Mouse (Mus musculus): ENCODE data around the gene Olfr961. TPM values are rescaled to one million over a fixed set of nuclear protein-coding genes. Genes with fewer than 3 reads are reported as not detected.

Olfr961 gene
- polyA plus RNA-seq, 1 experiment from 2014 or later, result not detected

- Histone ChIP-seq H3K27me3 (replicated peaks; ENCODE audit: control insufficient read depth, insufficient read depth, low read length) (no peaks in the 10 kb centered on the region), H3K36me3 (ENCODE audit: control insufficient read depth, insufficient read depth) (no peaks in the 10 kb centered on the region), H3K27ac (ENCODE audit: low read depth, low read length) (no peak overlapping the region), H3K9me3 (ENCODE audit: control insufficient read depth) (no peaks in the 10 kb centered on the region), H3K4me1 (replicated peaks; ENCODE audit: control insufficient read depth, insufficient read depth, low read length) (no peaks in the 10 kb centered on the region), H3K4me3 (ENCODE audit: low read depth, low read length) (no peak overlapping the region), H3K4me2 (replicated peaks; ENCODE audit: low read depth) (no peak overlapping the region), H3K9ac (ENCODE audit: low read depth, low read length) (no peak overlapping the region)
- ATAC-seq, result no peak
- 57% methylated on average over 1 of the region's 1 CpGs for WGBS
- TF ChIP-seq CTCF (IDR thresholded peaks at IDR 0.05; ENCODE audit: low read depth), result peak; percentile 63
Measured at GRCm38 (mm10) chr9:39611953-39612352, 32.9 kb upstream of the Olfr961 start.

GRCm38 (mm10) chr9:39621073-39621472 is 23.8 kb upstream of the Olfr961 start, which contains the start of gene Olfr960:
Olfr960 (plus strand) TSS chr9:39621373.
- no peaks in the 10 kb centered on the region for H3K4me1 ChIP-seq (replicated peaks; ENCODE audit: control insufficient read depth, insufficient read depth, low read length)
- H3K36me3 ChIP-seq (ENCODE audit: control insufficient read depth, insufficient read depth), result no peaks in the 10 kb centered on the region
- H3K9ac ChIP-seq (ENCODE audit: low read depth, low read length), result no peak within 1 kb of the TSS
- no peak within 1 kb of the TSS for H3K4me3 ChIP-seq (ENCODE audit: low read depth, low read length)
- WGBS, result 84% methylated on average over 1 of the region's 1 CpGs
- H3K9me3 ChIP-seq (ENCODE audit: control insufficient read depth), result no peaks in the 10 kb centered on the region
- ATAC-seq, result no peak
- no peak within 1 kb of the TSS for H3K27ac ChIP-seq (ENCODE audit: low read depth, low read length)
- TF ChIP-seq CTCF (IDR thresholded peaks at IDR 0.05; ENCODE audit: low read depth), result no peak
- H3K4me2 ChIP-seq (replicated peaks; ENCODE audit: low read depth), result no peak within 1 kb of the TSS
- H3K27me3 ChIP-seq (replicated peaks; ENCODE audit: control insufficient read depth, insufficient read depth, low read length), result no peaks in the 10 kb centered on the region

GRCm38 (mm10) chr9:39623783-39624182 is 21.1 kb upstream of the Olfr961 start:
- no peak for ATAC-seq
- 87% methylated on average over 3 of the region's 3 CpGs for WGBS
- H3K9ac ChIP-seq (ENCODE audit: low read depth, low read length), result no peak overlapping the region
- no peaks in the 10 kb centered on the region for H3K4me1 ChIP-seq (replicated peaks; ENCODE audit: control insufficient read depth, insufficient read depth, low read length)
- H3K27me3 ChIP-seq (replicated peaks; ENCODE audit: control insufficient read depth, insufficient read depth, low read length), result no peaks in the 10 kb centered on the region
- no peak overlapping the region for H3K4me2 ChIP-seq (replicated peaks; ENCODE audit: low read depth)
- no peaks in the 10 kb centered on the region for H3K9me3 ChIP-seq (ENCODE audit: control insufficient read depth)
- H3K27ac ChIP-seq (ENCODE audit: low read depth, low read length), result no peak overlapping the region
- no peak for TF ChIP-seq CTCF (IDR thresholded peaks at IDR 0.05; ENCODE audit: low read depth)
- H3K36me3 ChIP-seq (ENCODE audit: control insufficient read depth, insufficient read depth), result no peaks in the 10 kb centered on the region
- H3K4me3 ChIP-seq (ENCODE audit: low read depth, low read length), result no peak overlapping the region

GRCm38 (mm10) chr9:39624711-39625110 is 20.2 kb upstream of the Olfr961 start:
- ATAC-seq, result no peak; the same call in 1 of the 2 replicates
- Histone ChIP-seq H3K4me2 (replicated peaks; ENCODE audit: low read depth) (no peak overlapping the region), H3K36me3 (ENCODE audit: control insufficient read depth, insufficient read depth) (no peaks in the 10 kb centered on the region), H3K27ac (ENCODE audit: low read depth, low read length) (no peak overlapping the region), H3K4me3 (ENCODE audit: low read depth, low read length) (no peak overlapping the region), H3K9me3 (ENCODE audit: control insufficient read depth) (no peaks in the 10 kb centered on the region), H3K9ac (ENCODE audit: low read depth, low read length) (no peak overlapping the region), H3K27me3 (replicated peaks; ENCODE audit: control insufficient read depth, insufficient read depth, low read length) (no peaks in the 10 kb centered on the region), H3K4me1 (replicated peaks; ENCODE audit: control insufficient read depth, insufficient read depth, low read length) (no peaks in the 10 kb centered on the region)
- no peak for TF ChIP-seq CTCF (IDR thresholded peaks at IDR 0.05; ENCODE audit: low read depth)
- 17% methylated on average over 2 of the region's 2 CpGs for WGBS

GRCm38 (mm10) chr9:39629069-39629468 is 15.8 kb upstream of the Olfr961 start:
- Histone ChIP-seq H3K4me1 (replicated peaks; ENCODE audit: control insufficient read depth, insufficient read depth, low read length) (no peaks in the 10 kb centered on the region), H3K9me3 (ENCODE audit: control insufficient read depth) (no peaks in the 10 kb centered on the region), H3K4me3 (ENCODE audit: low read depth, low read length) (no peak overlapping the region), H3K9ac (ENCODE audit: low read depth, low read length) (no peak overlapping the region), H3K36me3 (ENCODE audit: control insufficient read depth, insufficient read depth) (no peaks in the 10 kb centered on the region), H3K27me3 (replicated peaks; ENCODE audit: control insufficient read depth, insufficient read depth, low read length) (no peaks in the 10 kb centered on the region), H3K27ac (ENCODE audit: low read depth, low read length) (no peak overlapping the region), H3K4me2 (replicated peaks; ENCODE audit: low read depth) (no peak overlapping the region)
- no peak for TF ChIP-seq CTCF (IDR thresholded peaks at IDR 0.05; ENCODE audit: low read depth)
- 75% methylated on average over 2 of the region's 2 CpGs for WGBS
- ATAC-seq, result no peak

- 21% methylated on average over 4 of the region's 4 CpGs for WGBS
- no peak for ATAC-seq
Measured at GRCm38 (mm10) chr9:39633913-39634594, 10.8 kb upstream of the Olfr961 start.

More at GRCm38 (mm10) chr9:39633913-39634594, 10.8 kb upstream of the Olfr961 start:
- Histone ChIP-seq H3K4me2 (replicated peaks; ENCODE audit: low read depth) (no peak overlapping the region), H3K27me3 (replicated peaks; ENCODE audit: control insufficient read depth, insufficient read depth, low read length) (no peaks in the 10 kb centered on the region), H3K9ac (ENCODE audit: low read depth, low read length) (no peak overlapping the region), H3K9me3 (ENCODE audit: control insufficient read depth) (no peaks in the 10 kb centered on the region), H3K4me1 (replicated peaks; ENCODE audit: control insufficient read depth, insufficient read depth, low read length) (no peaks in the 10 kb centered on the region), H3K27ac (ENCODE audit: low read depth, low read length) (no peak overlapping the region), H3K36me3 (ENCODE audit: control insufficient read depth, insufficient read depth) (no peaks in the 10 kb centered on the region), H3K4me3 (ENCODE audit: low read depth, low read length) (no peak overlapping the region)
- TF ChIP-seq CTCF (IDR thresholded peaks at IDR 0.05; ENCODE audit: low read depth), result no peak
